Mouse (Mus musculus) adrenal gland, postnatal 25 days (tissue): Measurements from ENCODE around the gene B4galt1. TPM values are rescaled to one million over a fixed set of nuclear protein-coding genes. Genes with fewer than 3 reads are reported as not detected.
A peak's percentile ranks its signal among the peaks of the same experiment; 100 is the strongest.

Source experiments
- DNase-seq: peaks from one replicate; pipeline ENCODE4 v3.0.0; 2021; ENCODE audit warnings: mixed read lengths
- total RNA-seq: library from RNA; stranded (reverse); gene quantifications from 2 replicates; pipeline ENCODE4 v1.2.3, GENCODE M21; 2021

The B4galt1 gene
- total RNA-seq, 1 experiment from 2014 or later: 91.5 TPM

DNA sequence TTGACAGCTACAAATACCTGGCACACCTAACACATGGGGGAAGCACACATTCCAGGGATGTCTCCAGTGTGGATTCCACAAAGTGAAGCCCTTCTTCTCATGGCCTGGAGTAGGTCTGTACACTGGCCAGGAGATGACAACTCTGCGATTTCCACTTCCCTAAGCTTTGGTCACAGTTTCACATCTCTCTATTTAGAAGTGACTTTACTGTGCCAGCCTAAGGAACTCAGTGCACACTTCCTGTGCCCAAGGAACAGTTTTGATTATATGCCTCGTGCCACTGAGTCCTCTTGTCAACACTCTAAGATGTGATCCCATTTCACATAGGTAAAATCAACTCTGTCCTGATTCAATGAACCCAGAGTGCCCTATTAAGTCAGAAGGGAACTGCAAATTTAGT is 13.4 kb downstream of the B4galt1 start:
- DNase-seq: no peak

DNA sequence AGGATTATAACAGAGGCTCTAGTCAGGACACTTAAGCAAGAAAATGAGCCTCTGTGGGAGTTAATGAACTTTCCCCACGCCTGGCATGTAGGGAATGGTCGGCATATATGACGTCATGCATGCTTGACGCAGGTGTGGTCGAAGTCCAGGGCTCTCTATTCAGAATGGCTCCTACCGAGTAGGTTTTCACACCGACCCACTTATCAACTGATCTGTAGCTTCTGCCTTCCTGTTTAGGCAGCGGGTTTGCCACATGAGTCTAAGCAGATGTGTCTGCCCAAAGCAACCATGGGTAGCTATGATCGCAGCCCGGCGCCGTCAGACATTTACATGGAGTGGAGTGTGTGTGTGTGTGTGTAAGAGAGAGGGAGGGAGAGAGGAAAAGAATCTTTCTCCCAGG is 14.6 kb downstream of the B4galt1 start:
- no peak for DNase-seq

DNA sequence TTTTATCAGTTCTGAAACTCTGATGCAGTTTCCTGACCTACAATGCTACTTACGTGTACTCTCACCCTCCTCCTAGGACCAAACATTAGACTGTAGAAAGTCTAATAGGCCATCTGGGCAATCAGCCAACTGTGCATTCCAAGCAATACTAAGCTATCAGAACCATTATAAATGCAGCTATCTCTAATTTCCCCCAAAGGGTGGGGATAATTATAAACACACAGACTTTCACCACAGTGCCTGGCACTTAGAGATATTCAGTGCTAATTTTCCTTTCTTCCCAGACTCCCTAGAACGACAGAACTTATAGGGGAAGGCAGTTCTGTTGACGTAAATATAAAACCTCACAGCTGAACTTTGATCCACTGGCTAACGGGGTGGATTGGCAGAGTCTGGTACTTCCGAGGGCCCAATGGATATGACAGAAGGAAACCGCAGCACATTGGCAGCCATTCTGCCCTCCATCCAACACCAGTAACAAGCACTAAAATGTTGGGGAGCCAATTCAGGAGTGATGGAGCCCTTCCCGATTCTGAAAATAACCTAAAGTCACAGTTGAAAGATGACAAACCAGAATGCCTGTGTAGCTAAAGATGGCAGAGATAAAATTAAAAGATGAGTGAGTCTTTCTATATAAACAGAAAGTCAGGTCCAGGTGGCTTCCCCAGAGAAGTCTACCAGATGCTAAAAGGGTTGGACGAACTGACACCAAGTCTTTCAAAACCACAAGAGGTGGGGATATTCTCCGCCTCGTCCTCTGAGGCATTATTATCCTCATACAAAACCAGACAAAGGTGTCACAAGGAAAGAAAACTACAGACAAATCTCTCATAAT is 16.1 kb downstream of the B4galt1 start:
- peak; percentile 55 for DNase-seq

DNA sequence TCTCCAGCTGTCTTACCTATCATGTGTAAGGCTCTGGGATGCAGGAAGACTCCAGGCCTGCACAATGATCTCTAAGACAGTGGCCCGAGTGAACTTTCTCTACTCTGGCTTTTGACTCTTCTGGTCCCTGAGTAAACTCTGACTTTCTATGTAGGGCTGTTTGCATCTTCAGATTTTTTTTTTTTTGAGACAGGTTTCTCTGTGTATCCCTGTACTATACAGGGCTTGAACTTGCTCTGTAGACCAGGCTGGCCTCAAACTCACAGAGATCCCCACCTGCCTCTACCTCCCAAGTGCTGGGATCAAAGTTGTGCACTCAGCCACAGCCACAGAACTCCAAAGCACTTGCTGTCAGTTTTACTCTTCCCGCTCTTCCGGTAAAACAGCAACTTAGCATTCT is 16.8 kb downstream of the B4galt1 start:
- no peak for DNase-seq

DNA sequence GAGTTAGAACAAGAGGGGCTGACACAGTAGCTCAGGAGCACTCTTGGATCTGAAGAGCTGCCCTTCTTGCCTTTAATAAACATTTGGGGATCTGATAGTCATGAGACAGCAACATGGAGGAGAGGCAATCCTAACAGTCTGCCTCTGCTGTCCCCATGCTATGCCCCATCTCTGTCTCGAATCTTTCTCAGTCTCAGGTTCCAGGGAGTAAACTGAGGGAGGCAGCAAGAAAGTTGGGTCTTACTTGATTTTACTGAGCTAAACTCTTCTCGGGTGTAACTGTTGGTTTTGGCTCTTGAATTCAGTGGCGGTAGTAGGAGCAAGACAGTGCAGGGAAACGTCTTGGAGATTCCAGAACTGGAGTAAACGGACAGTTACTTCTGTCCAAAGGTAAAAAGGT is 18.9 kb downstream of the B4galt1 start:
- DNase-seq: no peak

DNA sequence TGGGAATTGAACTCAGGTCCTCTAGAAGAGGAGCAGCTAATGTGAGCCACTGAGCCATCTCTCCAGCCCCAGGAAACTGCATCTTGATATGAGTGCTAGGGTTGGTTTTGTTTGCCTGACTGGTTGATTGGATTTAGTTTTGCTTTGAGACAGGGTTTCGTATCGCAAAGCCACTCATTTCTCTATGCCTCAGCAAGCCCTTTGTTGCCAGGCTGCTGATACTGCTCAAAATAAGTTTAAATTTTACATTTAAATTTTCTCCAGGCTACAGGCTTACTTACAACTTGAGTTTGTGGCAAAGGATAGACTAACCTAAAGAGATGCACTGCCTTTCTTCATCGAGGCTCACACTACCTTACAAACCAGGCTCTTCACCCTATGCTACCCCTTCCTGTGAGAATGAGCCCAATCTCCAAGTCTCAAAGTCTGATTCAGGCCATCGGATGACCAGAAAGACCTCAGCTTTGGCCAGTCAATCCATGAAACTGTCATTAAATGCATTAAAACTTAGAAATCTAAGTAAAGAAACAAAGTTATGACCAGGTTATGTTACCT is 19.5 kb downstream of the B4galt1 start:
- no peak for DNase-seq

DNA sequence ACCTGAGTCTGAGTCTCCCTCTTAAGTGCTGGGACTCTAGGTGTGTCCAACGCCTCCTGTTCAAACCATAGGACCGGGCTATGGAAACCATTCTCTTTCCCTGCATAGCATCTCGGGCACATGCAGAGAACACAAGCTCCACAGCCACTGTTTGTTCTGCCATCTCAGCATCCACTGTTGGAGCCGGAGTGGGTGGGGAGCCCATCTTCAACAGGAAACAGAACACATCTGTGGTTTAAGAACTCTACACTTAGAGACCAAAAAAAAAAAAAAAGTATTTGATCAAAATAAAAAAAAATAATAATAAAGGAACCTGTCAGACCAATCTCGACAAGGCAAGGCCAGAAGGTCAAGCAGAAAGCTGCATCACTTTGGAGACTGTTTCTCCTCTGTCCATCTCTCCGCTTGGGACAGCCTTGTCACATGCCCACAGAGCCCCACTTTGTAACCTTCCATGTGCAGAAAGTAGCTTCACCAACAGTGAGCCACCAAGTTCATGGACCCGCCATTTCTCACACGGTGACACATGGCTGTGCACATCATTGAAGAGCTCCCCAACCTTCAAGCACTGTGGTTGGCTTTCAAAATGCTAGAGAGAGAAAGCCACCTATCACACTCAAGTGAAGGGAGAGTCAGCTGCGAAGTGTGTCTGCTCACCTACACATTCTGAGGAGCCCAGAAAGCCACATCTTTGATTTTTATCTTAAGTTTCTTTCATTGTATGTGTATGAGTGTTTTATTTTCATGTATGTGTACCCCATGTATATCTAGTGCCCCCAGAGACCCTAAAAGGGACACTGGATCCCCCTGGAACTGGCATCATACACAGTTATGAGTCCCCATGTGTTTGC is 20.2 kb downstream of the B4galt1 start:
- no peak for DNase-seq

DNA sequence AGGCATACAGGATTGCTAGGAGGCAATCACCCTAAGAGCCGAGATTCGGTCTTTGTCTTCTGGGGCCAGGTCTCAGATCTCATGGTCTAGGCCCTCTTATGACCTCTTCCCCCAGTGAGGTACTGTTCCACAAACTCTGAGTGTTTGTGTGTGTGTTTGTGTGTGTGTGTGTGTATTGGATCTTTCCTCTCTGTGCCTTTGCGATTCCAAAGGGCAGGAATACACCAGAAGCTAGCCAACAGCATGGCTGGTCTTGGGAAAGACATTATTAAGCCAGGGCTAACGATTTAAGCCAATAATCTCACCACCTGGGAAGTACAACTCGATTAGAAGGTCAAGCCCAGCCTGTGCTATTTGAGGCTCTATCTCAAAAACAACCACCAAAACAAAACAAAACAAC is 23.3 kb downstream of the B4galt1 start:
- no peak for DNase-seq

DNA sequence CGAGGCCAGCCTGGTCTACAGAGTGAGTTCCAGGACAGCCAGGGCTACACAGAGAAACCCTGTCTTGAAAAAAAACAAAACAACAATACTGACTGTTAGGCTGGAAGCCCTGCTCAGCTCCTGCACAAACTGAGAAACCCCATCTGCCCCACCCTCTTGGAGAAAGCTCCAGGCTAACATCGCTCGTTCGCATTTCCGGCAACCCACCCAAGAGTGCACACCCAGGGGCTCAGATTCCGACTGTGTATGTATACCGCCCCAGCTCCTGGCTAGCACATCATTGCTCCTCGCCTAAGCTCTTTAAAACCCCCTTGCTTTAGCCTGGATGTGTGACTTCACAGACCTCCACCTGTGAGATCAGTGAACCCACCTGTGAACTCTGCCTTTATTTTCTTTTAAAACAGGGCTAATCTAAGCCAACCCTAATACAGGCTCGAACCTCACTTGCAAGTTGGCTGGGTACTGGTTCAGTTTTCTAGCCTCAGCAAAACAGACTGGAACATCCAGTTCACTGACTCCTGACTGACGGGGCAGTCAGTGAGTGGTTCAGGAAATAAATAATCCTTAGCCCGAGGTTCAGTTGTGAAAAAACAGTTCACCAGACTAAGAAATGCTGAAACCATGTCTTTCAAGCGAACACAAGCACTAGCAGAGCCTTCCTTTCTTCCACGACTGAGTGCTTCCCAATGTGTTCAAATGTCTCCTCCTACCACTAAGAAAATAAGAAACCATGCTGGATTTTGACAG is 24.0 kb downstream of the B4galt1 start:
- DNase-seq: no peak

DNA sequence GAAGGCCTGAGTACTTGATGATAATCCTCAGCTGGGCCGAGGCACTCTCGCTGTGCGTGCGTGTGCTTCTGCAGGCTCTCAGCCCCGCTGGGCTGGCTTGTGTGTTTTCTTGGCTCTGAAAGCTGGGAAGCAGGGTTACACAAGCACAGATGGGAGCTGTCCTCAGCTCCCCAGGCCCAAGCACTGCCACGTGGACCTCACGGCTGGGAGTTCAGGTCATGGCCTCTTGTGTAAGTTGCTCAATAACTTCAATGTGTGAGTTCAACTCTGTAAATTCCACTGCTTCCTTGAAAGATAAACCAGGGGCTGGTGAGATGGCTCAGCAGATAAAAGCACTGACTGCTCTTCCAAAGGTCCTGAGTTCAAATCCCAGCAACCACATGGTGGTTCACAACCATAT is 24.9 kb downstream of the B4galt1 start:
- DNase-seq: peak; percentile 62

DNA sequence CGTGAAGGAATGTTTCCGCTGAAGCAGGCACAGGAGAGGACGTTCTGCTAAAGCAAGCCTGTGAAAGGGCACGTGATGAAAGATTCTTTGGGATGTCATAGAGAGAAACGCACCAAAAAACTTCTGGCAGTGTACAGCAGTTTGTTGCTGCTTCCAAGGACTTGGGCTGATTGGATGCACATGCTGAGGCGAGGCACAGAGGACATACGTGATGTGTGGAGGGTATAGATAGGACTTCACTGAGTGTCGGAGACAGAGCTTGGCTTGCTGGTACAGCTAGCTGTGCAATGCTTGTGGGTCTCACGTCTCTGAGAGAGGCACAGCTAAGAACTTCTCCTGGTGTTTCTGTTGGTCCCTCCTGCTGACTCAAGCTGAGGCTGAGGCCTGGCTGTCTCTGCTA is 25.9 kb downstream of the B4galt1 start:
- DNase-seq: no peak

DNA sequence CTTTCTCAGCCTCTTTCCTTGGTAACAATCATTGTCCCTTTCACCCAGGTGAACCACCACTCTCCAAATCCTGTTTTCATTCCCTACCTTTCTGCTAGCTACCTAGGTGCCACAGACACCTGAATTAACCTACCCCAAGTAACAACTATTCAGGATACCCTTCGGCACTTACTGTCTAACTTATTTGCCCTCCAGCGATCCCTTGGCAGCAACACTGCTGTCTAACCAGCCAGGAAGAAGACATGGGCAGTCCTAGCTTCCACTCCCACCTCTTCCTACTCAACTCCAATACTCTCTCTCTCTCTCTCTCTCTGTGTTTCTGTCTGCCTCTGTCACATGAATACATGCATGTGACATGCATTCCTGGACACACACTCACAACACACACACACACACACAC is 27.0 kb downstream of the B4galt1 start:
- no peak for DNase-seq

DNA sequence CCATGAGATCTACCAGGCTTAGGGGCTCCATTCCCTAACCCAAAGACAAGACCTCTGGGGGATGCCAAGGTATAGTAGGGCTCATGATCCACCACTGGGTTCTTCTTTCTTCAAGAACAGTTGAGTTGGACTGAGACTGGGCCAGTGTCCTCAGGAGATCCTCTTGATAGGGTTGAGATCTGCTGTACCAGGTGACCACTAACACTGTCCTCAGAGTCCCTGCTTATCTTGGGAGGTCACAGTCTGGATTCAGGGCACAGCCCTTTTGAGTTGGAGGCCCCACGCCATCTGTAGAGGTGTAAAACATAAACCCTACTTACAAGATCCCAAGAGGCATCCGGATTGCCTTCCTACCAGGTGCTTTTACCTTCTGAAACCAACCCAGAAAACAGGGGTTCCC is 27.8 kb downstream of the B4galt1 start:
- DNase-seq: no peak

DNA sequence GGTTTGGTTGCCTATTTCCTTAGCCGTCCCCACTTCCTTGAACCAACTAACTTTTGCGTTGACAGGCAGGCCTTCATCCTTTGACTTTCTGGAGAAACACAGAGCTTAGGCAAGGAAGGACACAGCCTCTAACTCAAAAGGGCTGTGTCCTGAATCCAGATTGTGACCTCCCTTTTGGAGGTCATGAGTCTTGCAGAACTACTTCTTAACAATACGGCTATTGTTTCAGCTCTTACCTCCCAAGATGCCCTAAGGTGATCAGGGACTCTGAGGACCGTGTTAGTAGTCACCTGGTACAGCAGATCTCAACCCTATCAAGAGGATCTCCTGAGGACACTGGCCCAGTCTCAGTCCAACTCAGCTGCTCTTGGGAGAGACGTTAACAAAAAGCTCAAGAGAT is 28.7 kb downstream of the B4galt1 start:
- DNase-seq: no peak

DNA sequence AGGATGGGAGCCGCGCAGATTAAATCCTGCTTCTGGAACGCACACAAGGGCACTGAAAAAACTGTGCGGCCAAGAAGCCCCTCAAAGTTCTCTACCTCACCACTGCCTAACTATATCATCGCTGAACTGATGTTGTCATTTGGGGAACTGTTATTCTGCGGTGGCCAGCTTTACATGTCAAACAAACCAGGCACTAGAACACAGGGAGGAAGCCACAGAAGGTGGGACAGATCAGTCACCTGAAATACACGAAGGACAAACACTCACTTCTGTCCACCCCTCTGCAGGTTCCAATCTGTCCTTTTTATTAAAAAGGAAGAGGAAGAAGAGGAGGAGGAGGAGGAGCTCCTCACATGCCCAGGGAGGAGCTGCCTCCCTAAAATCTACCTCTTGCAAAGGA is 29.3 kb downstream of the B4galt1 start:
- no peak for DNase-seq

DNA sequence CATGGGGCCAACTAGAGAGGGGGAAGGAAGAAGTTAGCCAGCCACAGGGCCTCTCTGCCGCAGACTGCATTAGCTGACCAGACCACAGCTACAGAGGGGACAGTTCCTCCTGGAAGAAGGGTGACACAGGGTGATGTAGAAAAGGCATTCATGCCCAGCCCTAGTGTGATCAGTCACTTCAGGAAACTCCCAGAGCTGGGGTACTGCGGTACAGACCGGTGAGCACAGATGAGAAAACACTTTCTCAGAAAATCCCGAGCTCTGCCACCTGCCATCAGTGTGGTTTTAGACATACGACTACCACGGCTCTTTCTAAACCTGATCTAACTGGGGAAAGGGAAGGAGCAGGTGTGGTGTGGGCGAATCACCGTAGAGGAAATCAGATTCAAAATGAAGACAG is 30.1 kb downstream of the B4galt1 start:
- DNase-seq: no peak

DNA sequence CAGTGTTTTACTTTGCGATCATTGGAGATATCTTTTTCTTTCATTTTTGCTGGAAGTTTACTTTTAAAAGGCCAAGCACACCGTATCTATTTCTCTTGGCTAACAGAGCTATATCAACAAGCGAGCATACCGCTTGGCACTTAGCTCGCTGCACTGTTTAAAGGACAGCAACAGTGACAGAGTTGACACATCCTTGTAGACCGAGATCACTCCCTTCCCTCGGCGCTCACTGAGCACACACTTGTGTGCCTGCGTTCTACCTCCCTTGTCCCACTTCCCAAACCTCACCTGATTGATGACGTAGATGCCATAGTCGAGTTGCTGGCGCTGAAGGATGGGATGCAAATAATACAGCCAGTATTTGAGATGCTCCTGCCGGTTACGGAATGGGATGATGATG is 30.7 kb downstream of the B4galt1 start:
- no peak for DNase-seq

DNA sequence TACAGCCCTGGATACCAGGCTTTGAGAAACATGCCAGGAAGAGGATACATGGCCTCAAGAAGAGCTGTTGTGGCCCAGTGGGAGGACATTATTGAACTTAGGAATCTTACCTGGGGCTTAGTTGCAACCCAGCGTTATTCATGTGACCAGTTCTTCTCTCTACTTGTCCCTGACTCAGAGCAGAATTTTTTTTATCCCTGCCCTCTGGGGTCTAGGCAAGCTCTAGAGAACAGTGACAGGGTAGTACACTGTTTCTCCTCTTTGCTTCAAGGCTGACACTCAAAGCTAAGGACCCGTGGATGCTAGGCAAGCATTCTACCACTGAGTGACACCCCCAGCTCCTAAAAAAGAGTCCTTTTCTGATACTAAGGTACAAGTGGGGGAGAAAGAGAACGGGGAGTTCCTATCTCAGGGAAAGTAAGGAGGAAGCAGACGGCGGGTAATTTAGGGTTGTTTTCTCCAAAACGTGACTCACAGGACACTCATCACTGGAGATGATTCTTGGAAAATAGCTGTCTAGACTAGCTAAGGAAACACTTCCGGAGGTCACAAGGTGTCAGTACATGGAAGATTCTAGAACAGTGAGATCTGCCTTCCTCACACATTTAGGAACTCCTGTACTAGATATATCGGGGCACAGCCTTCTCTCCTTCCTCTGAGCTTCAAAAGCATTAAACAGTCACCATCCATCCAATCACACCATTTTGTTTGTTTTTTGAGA is 32.3 kb downstream of the B4galt1 start:
- DNase-seq: no peak

DNA sequence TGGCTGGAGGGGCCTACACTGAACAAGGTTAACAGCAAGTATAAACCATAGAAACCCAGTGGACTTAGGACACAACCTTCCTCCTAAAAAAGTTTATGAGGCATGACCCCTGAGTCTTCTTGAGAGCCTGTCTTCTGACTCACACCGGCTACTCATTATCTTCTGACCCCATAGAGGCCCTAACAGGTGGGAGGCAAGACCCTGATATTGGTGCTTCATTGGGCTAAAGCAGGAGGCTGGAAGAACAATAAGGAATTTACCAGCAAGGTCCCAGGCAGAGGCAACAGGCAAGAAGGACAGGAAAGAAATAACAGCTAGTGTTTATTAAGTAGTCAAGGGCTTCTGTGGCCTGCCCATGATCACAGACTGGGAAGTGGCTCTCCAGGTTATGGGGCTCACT is 32.9 kb downstream of the B4galt1 start:
- no peak for DNase-seq

DNA sequence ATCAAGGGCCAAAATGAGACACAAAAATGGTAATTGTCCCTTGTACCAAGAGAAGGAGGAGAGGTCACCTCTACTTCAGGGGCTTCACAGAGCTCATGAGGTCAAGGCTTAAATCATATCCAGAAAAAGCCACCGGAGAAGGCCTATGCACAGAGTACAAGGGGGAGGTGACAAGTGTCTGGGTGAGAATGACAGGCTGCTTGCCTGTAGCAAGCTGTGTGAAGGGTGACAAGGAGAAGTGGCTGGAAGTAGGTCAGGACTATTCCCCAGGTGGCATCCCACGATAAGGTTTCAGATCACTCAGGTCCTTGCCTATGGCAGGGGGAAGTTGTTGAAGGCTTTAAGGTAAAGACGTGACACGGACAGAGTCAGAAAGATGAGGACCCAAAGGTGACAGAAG is 33.8 kb downstream of the B4galt1 start:
- DNase-seq: no peak

DNA sequence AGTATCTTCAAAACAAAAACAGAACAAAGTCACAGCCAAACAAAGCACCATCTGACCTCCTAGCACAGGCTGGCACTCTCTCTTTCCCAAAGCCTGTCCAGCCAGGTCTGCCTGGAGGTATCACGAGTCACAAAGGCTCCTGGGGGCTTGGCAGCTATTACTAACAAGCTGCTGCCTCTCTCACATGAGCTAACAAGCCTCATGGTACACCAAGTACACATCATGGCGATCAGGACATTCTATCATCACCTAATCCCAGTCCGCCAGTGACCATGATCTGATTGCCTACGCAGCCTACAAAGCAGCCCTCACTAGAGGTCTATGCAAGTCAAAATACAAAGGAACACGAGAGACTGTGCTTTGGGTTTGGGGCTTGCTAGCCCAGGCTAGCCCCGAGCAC is 34.7 kb downstream of the B4galt1 start:
- DNase-seq: no peak

DNA sequence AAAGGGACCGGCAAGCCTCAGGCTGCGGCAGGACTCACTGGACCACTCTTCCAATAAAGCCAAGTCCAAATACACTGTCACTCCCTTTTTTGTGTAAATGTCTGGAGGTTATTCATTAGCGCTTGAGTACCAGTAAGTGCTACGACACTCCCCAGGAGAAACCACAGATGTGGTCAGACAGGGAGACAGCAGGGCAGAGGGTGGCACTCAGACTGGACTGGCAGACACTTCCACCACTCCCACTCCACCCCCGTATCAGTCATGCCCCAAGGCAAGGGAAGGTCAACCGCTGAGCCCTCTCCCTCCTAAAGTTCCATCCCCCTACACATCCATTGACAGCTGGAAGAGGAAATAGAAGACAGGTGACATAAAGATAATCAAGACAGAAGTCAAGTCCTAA is 35.4 kb downstream of the B4galt1 start:
- DNase-seq: no peak
